Mouse (Mus musculus): ENCODE results near the gene Fndc5. TPM values are rescaled to one million over a fixed set of nuclear protein-coding genes. Genes with fewer than 3 reads are reported as not detected.
A peak's percentile ranks its signal among the peaks of the same experiment; 100 is the strongest.

The Fndc5 gene
- polyA plus RNA-seq, 1 experiment from 2014 or later, result 15.0 TPM

DNA sequence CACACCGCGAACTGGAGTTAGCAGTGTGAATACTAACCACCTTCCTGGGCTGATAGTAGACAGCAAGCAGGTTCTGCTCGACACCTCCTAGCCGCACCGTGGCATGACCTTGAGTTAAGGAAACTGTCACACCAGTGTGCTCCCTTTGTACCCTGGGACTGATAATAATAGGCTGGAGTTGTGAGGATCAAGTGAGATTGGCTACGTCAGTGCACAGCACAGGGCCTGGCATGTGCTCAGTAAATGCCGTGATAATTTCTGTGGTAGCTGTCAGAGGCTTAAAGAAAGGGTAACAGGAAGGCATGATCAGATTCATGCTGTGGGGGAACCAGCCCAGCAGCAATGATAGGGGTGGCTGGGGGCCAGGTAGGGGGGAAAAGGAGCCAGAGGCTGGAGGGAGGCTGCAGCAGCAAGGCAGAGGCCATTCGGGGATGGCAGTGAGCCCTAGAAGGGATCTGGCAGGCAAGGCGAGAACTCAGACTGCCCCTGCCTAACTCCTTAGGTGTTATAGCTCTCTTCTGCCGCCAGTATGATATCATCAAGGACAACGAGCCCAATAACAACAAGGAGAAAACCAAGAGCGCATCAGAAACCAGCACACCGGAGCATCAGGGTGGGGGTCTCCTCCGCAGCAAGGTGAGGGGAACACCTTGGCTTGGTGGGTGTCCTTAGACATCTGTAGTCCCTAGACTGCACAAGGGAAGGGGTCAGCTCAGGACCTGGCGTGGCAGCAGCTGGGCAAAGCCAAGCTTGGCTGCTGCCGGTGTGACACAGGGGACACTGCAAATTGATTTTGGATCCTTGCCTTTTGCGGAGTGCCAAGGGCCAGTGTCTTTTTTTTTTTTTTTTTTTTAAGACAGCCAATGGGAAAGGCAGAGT is 5.0 kb downstream of the Fndc5 start:
- Histone ChIP-seq H3K27me3 (0 out of 2 replicates have a peak, but pooled peaks cover 4% of the 10 kb centered on the region), H3K27ac (replicated peaks) (peak overlapping the region; percentile 25; the same call in 1 of the 2 replicates), H3K4me1 (replicated peaks) (peaks cover 47% of the 10 kb centered on the region), H3K36me3 (no peaks in the 10 kb centered on the region), H3K9ac (no peak overlapping the region), H3K4me3 (no peak overlapping the region), H3K4me2 (no peak overlapping the region), H3K9me3 (no peaks in the 10 kb centered on the region)
- ATAC-seq (ENCODE audit: low FRiP score, low read depth), result no peak
- 63% methylated on average over 17 of the region's 17 CpGs for WGBS

DNA sequence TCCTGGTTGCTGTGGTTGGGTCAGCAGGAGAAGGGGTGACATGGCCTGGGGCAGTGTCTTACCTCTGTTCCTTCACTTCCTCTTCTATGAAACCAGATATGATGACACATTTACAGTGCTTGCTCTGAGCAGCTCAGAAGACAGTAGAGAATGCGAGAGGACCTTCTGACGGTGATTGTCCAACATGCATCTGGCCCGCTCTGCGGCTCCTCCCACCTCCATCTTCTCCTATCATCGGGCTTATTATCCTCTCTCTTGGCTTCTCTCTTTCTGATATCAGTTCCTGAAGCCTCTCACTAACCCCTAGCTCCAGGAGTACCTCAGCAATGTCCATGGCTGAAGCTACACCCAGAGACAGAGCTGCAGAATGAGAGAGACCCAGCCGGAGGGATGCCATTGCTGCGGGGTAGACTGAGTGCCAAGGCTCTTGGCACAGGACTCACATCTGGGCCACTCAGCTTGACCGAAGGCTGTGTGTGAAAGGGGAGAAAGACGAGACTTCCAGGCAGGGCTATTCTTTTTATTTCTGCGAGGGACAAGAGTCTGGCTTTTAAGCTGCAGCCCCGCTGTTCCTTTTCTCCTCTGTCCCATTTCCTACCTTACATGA is 5.7 kb downstream of the Fndc5 start:
- 0 out of 2 replicates have a peak overlapping the region, but pooled peaks have one; percentile 14 for H3K27ac ChIP-seq (replicated peaks)
- 77% methylated on average over 11 of the region's 11 CpGs for WGBS

DNA sequence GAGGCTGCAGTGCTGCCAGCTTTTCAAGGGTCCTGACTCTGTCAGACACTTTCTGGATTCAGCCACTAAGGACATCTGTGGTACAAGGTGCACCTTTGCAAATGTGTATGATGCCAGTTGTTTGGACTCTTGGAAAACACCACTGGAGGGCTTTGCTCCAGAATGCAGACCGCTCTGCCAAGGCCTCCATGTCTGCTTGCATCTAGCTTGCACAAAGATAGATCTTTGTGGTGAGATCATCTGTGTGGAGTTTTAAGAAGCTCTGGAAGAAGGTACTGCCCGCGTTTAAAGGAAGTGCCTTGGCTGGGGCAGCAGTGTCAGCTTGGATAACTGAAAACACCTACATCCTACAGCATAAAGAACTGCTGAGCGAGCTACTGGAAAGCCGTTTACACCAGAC is 6.7 kb downstream of the Fndc5 start:
- peak overlapping the region; percentile 84; the same call in 1 of the 2 replicates for H3K27ac ChIP-seq (replicated peaks)
- no peak overlapping the region for H3K4me3 ChIP-seq
- 91% methylated on average over 5 of the region's 5 CpGs for WGBS
- 0 out of 2 replicates have a peak, but pooled peaks cover 1% of the 10 kb centered on the region for H3K27me3 ChIP-seq
- H3K4me2 ChIP-seq, result no peak overlapping the region
- H3K9ac ChIP-seq, result no peak overlapping the region
- no peaks in the 10 kb centered on the region for H3K36me3 ChIP-seq
- ATAC-seq (ENCODE audit: low FRiP score, low read depth), result no peak
- H3K9me3 ChIP-seq, result no peaks in the 10 kb centered on the region
- H3K4me1 ChIP-seq (replicated peaks), result peaks cover 39% of the 10 kb centered on the region

More for the DNA sequence above, 5.7 kb downstream of the Fndc5 start:
- no peak overlapping the region for H3K4me2 ChIP-seq
- no peak for ATAC-seq (ENCODE audit: low FRiP score, low read depth)
- H3K36me3 ChIP-seq, result no peaks in the 10 kb centered on the region
- no peak overlapping the region for H3K4me3 ChIP-seq
- peaks cover 41% of the 10 kb centered on the region for H3K4me1 ChIP-seq (replicated peaks)
- H3K9ac ChIP-seq, result no peak overlapping the region
- H3K27me3 ChIP-seq, result 0 out of 2 replicates have a peak, but pooled peaks cover 4% of the 10 kb centered on the region
- no peaks in the 10 kb centered on the region for H3K9me3 ChIP-seq

DNA sequence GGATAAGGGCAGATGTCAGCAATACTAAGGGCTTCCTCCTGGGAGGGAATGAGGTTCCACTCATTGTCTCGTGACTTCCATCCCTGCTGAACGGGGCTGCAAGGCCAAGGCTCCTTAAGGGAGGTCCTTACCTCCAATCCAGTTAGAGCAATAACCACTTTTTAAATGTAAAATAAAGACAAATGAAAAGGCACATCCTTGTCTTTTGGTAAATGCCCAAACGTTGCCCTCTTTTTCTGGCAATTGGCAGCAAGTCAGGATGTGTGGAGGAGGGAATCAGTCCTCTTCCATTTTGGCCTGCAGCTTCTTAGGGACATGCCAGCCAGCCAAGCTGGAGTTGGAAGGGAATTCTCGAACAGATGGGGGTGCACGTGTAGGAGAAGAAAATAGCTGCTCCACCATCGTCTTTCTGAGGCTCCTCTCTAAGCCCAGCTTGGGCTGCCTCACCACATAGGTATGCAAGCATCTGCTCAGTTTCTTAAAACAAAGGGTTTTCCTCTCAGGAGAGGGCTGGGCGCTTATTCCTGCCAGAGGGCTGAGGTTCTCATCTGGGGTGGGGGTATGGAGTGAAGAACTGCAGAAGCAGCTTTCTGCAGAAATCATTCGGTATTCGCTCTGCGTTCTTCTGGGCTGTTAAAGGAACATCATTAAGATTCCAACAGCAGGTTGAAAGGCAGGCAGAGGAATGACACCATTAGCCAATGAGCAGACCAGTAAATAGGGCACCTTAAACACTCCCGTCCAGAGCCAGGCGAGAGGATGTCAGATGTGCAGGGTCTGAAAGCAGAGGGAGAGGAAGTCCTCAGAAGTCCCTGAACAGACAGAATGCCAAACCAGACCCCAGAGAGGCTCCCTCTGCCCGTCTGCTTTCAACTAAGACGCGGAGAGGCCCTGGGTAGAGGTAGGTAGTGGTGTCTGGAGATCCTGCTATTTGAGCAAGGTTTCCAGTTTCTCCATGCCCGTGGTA is 7.9 kb downstream of the Fndc5 start:
- 41% methylated on average over 16 of the region's 16 CpGs for WGBS

DNA sequence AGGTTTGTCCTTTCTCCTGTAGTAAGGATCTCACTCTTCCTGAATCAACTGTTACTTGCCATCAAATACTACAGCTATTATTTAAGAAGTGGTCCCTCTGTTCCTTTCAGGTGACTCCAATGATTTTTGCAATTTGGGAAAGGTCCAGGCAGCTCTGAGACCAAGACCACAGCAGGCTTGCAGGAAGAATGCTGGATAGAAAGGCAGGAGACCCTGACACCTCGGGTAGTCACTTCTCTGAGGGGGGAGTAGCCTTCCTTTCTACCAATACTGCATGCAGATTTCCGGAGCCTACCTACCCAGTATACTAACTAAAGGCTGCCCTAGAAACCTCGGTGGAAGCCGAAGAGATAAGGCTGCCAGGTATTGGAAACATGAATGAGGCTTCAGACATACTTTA is 8.6 kb downstream of the Fndc5 start:
- Histone ChIP-seq H3K4me1 (replicated peaks) (peaks cover 40% of the 10 kb centered on the region), H3K4me3 (no peak overlapping the region), H3K4me2 (no peak overlapping the region), H3K27me3 (no peaks in the 10 kb centered on the region), H3K9me3 (no peaks in the 10 kb centered on the region), H3K27ac (replicated peaks) (peak overlapping the region; percentile 84), H3K9ac (no peak overlapping the region), H3K36me3 (peaks cover 8% of the 10 kb centered on the region; the same call in 1 of the 2 replicates)
- WGBS, result 67% methylated on average over 4 of the region's 4 CpGs
- ATAC-seq (ENCODE audit: low FRiP score, low read depth), result no peak

More for the DNA sequence above, 7.9 kb downstream of the Fndc5 start:
- no peak overlapping the region for H3K4me2 ChIP-seq
- H3K9me3 ChIP-seq, result no peaks in the 10 kb centered on the region
- H3K4me3 ChIP-seq, result no peak overlapping the region
- peak; percentile 78 for ATAC-seq (ENCODE audit: low FRiP score, low read depth)
- H3K4me1 ChIP-seq (replicated peaks), result peaks cover 40% of the 10 kb centered on the region
- peaks cover 5% of the 10 kb centered on the region; the same call in 1 of the 2 replicates for H3K36me3 ChIP-seq
- H3K27me3 ChIP-seq, result no peaks in the 10 kb centered on the region
- peak overlapping the region; percentile 84 for H3K27ac ChIP-seq (replicated peaks)
- H3K9ac ChIP-seq, result peak overlapping the region; percentile 0; the same call in 1 of the 2 replicates

DNA sequence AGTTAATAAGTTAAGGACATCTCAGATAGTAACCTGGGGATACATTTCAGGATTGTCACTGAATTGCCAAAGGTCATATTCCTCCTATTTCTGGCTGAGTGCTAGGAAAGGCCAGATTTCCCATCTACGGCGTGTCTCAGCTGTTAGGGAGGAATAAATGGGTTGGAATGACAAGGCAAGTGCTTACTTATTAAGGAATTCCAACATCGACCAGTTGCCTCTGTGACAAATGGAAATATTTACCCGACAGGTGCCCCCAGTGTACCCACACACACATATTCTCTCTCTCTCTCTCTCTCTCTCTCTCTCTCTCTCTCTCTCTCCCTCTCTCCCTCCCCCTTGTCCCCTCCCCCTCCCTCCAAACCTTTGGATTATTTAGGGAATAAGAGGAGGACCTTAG is 9.1 kb downstream of the Fndc5 start:
- no peak overlapping the region; the same call in 1 of the 2 replicates for H3K27ac ChIP-seq (replicated peaks)
- no peak for ATAC-seq (ENCODE audit: low FRiP score, low read depth)
- WGBS, result 75% methylated on average over 4 of the region's 4 CpGs

DNA sequence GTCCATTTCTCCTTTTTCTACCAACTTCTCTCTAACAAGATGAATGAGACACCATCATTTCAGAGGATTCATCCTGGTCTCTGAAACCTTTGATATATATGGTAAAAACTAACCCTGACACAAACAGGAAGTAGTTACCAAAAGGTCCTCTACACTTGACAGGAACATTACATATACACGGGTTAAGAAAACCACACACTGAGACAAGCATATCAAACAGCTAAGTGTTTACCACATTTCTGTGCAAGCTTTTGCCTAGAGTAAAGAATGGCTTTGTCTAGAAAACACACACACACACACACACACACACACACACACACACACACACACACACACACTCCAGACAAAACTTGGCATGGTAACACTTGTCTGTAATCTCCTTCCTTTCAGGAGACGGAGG is 9.6 kb downstream of the Fndc5 start:
- H3K27ac ChIP-seq (replicated peaks), result no peak overlapping the region
- WGBS, result 60% methylated on average over 2 of the region's 2 CpGs

More for the DNA sequence above, 9.1 kb downstream of the Fndc5 start:
- Histone ChIP-seq H3K4me1 (replicated peaks) (peaks cover 40% of the 10 kb centered on the region), H3K27me3 (no peaks in the 10 kb centered on the region), H3K4me2 (no peak overlapping the region), H3K9me3 (no peaks in the 10 kb centered on the region), H3K4me3 (no peak overlapping the region), H3K36me3 (peaks cover 8% of the 10 kb centered on the region; the same call in 1 of the 2 replicates), H3K9ac (no peak overlapping the region)

DNA sequence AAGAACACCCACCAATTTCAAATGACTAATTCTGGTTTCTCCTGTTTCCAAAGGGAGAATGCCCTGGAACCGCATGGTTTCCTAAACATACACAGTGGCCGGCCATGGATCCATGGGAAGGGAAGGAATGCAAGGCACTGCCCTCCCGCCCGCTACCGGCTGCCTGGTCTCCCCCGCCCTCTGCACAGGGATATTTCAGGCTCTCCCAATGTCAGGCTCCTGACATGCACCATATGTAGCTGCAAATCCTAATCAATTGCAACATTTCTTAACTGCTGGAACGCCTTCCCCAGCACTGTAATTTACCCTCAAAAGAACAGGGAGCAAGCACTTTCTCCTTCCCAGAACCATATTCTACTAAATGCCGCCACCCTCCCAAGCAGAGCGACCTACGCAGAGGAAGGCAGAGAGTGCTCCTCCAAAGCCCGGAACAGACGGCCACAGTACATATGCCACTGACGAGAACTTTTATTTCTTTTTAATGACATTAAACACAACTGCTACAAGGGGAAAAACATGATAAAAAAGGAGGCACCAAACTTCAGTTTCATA is 10.8 kb downstream of the Fndc5 start:
- peaks cover 28% of the 10 kb centered on the region for H3K4me1 ChIP-seq (replicated peaks)
- H3K36me3 ChIP-seq, result peaks cover 12% of the 10 kb centered on the region; the same call in 1 of the 2 replicates
- no peak overlapping the region for H3K4me3 ChIP-seq
- 86% methylated on average over 13 of the region's 13 CpGs for WGBS
- no peak overlapping the region for H3K9ac ChIP-seq
- H3K27me3 ChIP-seq, result no peaks in the 10 kb centered on the region
- no peak overlapping the region for H3K4me2 ChIP-seq
- ATAC-seq (ENCODE audit: low FRiP score, low read depth), result no peak
- H3K27ac ChIP-seq (replicated peaks), result no peak overlapping the region
- no peaks in the 10 kb centered on the region for H3K9me3 ChIP-seq

More for the DNA sequence above, 9.6 kb downstream of the Fndc5 start:
- no peak for ATAC-seq (ENCODE audit: low FRiP score, low read depth)
- Histone ChIP-seq H3K4me3 (no peak overlapping the region), H3K36me3 (peaks cover 8% of the 10 kb centered on the region; the same call in 1 of the 2 replicates), H3K9me3 (no peaks in the 10 kb centered on the region), H3K27me3 (no peaks in the 10 kb centered on the region), H3K9ac (no peak overlapping the region), H3K4me2 (no peak overlapping the region), H3K4me1 (replicated peaks) (peaks cover 40% of the 10 kb centered on the region)

DNA sequence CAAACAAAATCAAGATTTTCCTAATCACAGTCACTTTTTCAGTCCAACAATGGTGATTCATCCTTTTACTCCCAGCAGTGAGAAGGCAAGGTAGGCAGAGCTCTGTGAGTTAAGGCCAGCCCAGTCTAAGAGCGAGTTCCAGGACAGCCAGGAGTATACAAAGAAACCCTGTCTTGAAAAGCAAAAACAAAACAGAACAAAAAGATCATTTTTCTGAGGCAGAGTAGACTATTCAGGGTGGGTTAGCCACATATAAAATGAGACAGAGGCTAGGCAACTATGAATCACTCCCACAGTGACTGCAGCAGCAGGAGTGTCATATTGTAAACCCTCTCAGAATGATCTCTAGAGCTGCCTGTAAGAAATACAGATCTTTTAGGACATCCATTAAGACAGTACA is 12.5 kb downstream of the Fndc5 start:
- Histone ChIP-seq H3K9me3 (no peaks in the 10 kb centered on the region), H3K9ac (no peak overlapping the region), H3K36me3 (peaks cover 22% of the 10 kb centered on the region), H3K27me3 (no peaks in the 10 kb centered on the region), H3K27ac (replicated peaks) (no peak overlapping the region), H3K4me1 (replicated peaks) (peaks cover 16% of the 10 kb centered on the region), H3K4me2 (no peak overlapping the region), H3K4me3 (no peak overlapping the region)
- WGBS, result 77% methylated on average over 1 of the region's 1 CpGs
- no peak for ATAC-seq (ENCODE audit: low FRiP score, low read depth)

DNA sequence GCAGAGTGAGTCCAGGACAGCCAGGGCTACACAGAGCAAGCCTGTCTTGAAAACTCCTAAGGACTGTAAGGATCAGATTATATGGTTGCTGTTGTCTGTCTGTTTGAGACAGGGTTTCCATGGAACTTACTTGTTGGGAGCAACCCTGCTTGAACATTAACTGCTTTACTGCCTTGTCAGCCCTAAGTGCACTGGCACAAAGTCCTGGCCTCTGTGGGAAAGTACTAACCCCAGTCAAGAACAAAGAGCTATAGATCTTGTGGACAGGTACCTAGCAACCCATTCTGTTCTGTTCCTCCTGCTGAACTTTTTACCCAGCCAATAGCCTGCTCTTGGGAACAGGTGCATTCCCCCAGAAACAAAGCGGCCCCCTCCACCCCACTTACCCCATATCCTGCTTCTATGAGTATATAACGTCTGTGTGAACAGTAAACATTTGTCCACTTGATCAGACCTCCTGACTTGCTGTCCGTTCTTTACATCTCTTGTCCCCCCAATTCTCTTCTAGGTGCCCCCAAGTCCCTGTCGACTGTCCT is 14.5 kb downstream of the Fndc5 start:
- no peak overlapping the region for H3K4me2 ChIP-seq
- H3K4me3 ChIP-seq, result no peak overlapping the region
- H3K4me1 ChIP-seq (replicated peaks), result peaks cover 4% of the 10 kb centered on the region
- ATAC-seq (ENCODE audit: low FRiP score, low read depth), result no peak
- H3K9me3 ChIP-seq, result no peaks in the 10 kb centered on the region
- peaks cover 34% of the 10 kb centered on the region for H3K36me3 ChIP-seq
- no peak overlapping the region for H3K9ac ChIP-seq
- no peaks in the 10 kb centered on the region for H3K27me3 ChIP-seq
- 67% methylated on average over 4 of the region's 4 CpGs for WGBS
- no peak overlapping the region for H3K27ac ChIP-seq (replicated peaks)

DNA sequence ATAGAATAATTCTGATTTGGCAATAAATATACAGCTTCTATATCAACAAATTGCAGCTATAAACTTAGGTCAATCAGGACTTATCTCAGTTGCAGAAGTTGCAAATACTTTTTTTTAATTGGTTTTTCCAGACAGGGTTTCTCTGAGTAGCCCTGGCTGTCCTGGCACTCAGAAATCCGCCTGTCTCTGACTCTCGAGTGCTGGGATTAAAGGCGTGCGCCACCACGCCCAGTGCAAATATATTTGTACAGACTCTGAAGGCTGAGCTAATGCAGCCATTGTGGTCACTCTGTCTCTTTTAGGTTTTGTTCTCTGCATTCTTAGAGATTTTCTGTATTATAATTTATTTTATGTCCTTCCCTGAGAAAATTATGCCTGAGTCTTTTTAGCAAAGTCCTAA is 20.7 kb downstream of the Fndc5 start:
- Histone ChIP-seq H3K4me2 (no peak overlapping the region), H3K27me3 (no peaks in the 10 kb centered on the region), H3K9me3 (no peaks in the 10 kb centered on the region), H3K9ac (no peak overlapping the region), H3K27ac (replicated peaks) (no peak overlapping the region), H3K4me3 (no peak overlapping the region), H3K4me1 (replicated peaks) (no peaks in the 10 kb centered on the region), H3K36me3 (peaks cover 34% of the 10 kb centered on the region)
- no peak for ATAC-seq (ENCODE audit: low FRiP score, low read depth)
- WGBS, result 90% methylated on average over 5 of the region's 5 CpGs

Data from hindbrain, embryonic 15.5 days (tissue).